Mouse (Mus musculus): ENCODE results near the gene Wnt3.

- TF ChIP-seq GATA1 (IDR thresholded peaks at IDR 0.05; ENCODE audit: borderline replicate concordance, low read length), result no peak
- no peak for TF ChIP-seq CTCF (IDR thresholded peaks at IDR 0.05; ENCODE audit: low read depth, low read length)
- no peak for TF ChIP-seq GATA2 (IDR thresholded peaks at IDR 0.05; ENCODE audit: borderline replicate concordance, low read depth, low read length)
- TF ChIP-seq POLR2AphosphoS5 (IDR thresholded peaks at IDR 0.05; ENCODE audit: insufficient replicate concordance, low read depth, low read length), result no peak
Observed at GRCm38 (mm10) chr11:103808771-103809610, 35.0 kb downstream of the Wnt3 start.

Data from G1E (cell line).